Comparison of ENCODE assay signal across 9 mouse cellular contexts in the genomic region with DNA sequence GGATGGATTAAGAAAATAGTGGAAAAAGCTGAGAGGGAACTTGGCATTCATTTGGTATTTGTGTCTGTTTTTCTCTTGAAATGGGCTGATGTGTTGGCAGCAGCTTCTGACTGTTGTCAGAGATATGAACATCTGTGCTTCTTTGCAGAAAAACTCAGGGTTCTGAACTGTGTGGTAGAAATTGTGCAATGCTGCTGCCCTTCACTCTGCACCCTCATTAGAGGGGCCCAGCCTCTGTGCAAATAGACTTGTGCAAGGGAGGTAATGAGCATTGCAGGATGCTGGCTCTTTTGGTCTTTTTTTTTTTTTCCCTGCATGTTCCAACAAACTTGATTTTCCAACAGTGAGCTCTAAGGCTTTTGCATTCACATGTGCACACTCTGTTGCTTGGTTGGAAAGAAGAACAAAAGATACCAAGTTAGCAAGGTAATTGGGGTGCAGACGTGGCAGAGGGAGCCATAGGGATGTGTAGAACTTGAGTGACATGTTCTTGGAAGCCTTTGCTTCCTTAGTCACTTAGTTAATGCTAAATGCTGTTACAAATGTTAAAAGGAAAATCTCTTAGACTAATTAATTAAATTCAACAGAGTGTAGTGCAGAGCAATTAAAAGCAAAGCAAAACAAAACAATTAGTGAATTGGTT. TPM values are rescaled to one million over a fixed set of nuclear protein-coding genes. Genes with fewer than 3 reads are reported as not detected.
DNase-seq lines count a peak whose midpoint lies in the region; ATAC-seq lines count a peak whose summit lies in the region.
"Had no signal": no experiment of that assay in that cellular context is flagged by ENCODE, and none has a peak within 500 bp of the region (broad histone marks: within the 10 kb centered on the region; RNA-seq: fewer than 3 reads in every experiment).

No protein-coding gene starts in this region.

- H3K9me3 ChIP-seq in forebrain, embryonic 16.5 days (ENCODE audit: control insufficient read depth, low read length), result no peaks in the 10 kb centered on the region
- H3K9me3 ChIP-seq in liver, embryonic 16.5 days (replicated peaks; ENCODE audit: control insufficient read depth, low read length), result no peaks in the 10 kb centered on the region

- H3K4me2 ChIP-seq in forebrain, embryonic 16.5 days (ENCODE audit: low read length), result no peak overlapping the region
- H3K4me2 ChIP-seq in liver, embryonic 16.5 days (ENCODE audit: low read depth, low read length), result no peak overlapping the region

- peaks cover 55% of the 10 kb centered on the region for H3K27me3 ChIP-seq in forebrain, embryonic 16.5 days (replicated peaks; ENCODE audit: control insufficient read depth, insufficient read depth, low read length)
- H3K27me3 ChIP-seq in liver, embryonic 16.5 days (ENCODE audit: control insufficient read depth, insufficient read depth, low read depth, low read length), result no peaks in the 10 kb centered on the region

- peak; percentile 54 for DNase-seq in ovary, adult 18-20 months (ENCODE audit: low spot score)
- no peak for DNase-seq in ovary, postnatal 36 days (ENCODE audit: low spot score)
- DNase-seq in natural killer cell, adult 2 months (ENCODE audit: low spot score in 2 of 2), result no peak
- no peak for DNase-seq in frontal cortex, postnatal 25 days (ENCODE audit: low spot score in 2 of 2)
- no peak for DNase-seq in kidney, postnatal 36 days
- DNase-seq: cerebellum, postnatal 10 days; kidney, adult 18-20 months had no signal

- WGBS in forebrain, embryonic 16.5 days, result 6% methylated on average over 1 of the region's 1 CpGs
- WGBS in liver, embryonic 16.5 days (ENCODE audit: insufficient replicate concordance), result 29% methylated on average over 1 of the region's 1 CpGs

- H3K4me3 ChIP-seq in forebrain, embryonic 16.5 days (replicated peaks; ENCODE audit: low read length), result no peak overlapping the region
- no peak overlapping the region for H3K4me3 ChIP-seq in liver, embryonic 16.5 days (ENCODE audit: low read depth, low read length)

- no peaks in the 10 kb centered on the region for H3K36me3 ChIP-seq in forebrain, embryonic 16.5 days (ENCODE audit: control insufficient read depth, insufficient read depth)
- H3K36me3 ChIP-seq in liver, embryonic 16.5 days (ENCODE audit: control insufficient read depth, insufficient read depth), result no peaks in the 10 kb centered on the region

- H3K4me1 ChIP-seq in forebrain, embryonic 16.5 days (replicated peaks; ENCODE audit: control insufficient read depth, insufficient read depth, low read length), result peaks cover 7% of the 10 kb centered on the region
- H3K4me1 ChIP-seq in liver, embryonic 16.5 days (ENCODE audit: control insufficient read depth, low read depth, low read length), result peaks cover 9% of the 10 kb centered on the region

- H3K27ac ChIP-seq in forebrain, embryonic 16.5 days (ENCODE audit: low read length), result no peak overlapping the region
- H3K27ac ChIP-seq in liver, embryonic 16.5 days (ENCODE audit: low read length), result peak overlapping the region; percentile 34; the same call in 1 of the 2 replicates

- ATAC-seq in forebrain, embryonic 16.5 days, result peak; percentile 94
- peak; percentile 84 for ATAC-seq in liver, embryonic 16.5 days (ENCODE audit: low read depth)

- H3K9ac ChIP-seq in forebrain, embryonic 16.5 days (replicated peaks; ENCODE audit: low read depth, low read length), result no peak overlapping the region
- no peak overlapping the region for H3K9ac ChIP-seq in liver, embryonic 16.5 days (ENCODE audit: low read depth, low read length)

RNA-seq across cellular contexts. Expression of gene Elmo1, which starts 26.6 kb away (rescaled TPM):
- 37.6 and 42.4 TPM in 2 replicates for polyA plus RNA-seq in forebrain, embryonic 16.5 days (2015; fragmentation: Nextera tagmentation; extraction: Ambion mirVana)
- 4.1 and 5.8 TPM in 2 replicates for polyA plus RNA-seq in liver, embryonic 16.5 days (2015; fragmentation: Nextera tagmentation; extraction: Ambion mirVana)
